Mouse (Mus musculus): ENCODE results near the gene Pdia6.

Pdia6 gene

GRCm38 (mm10) chr12:17265971-17266672, at the start of gene Pdia6:
Gene Pdia6 (plus strand): TSS chr12:17266545.
- peak; percentile 94 for DNase-seq

- no peak for DNase-seq
These were observed 48.0 kb upstream of the Pdia6 start for GRCm38 (mm10) chr12:17218390-17218789.

- no peak for DNase-seq
These were observed 47.2 kb upstream of the Pdia6 start for GRCm38 (mm10) chr12:17219107-17219506.

GRCm38 (mm10) chr12:17220631-17221030, 45.7 kb upstream of the Pdia6 start:
- DNase-seq, result no peak

- DNase-seq, result no peak
These were observed 44.4 kb upstream of the Pdia6 start for GRCm38 (mm10) chr12:17221891-17222428.

- no peak for DNase-seq
These were observed 43.3 kb upstream of the Pdia6 start for GRCm38 (mm10) chr12:17223050-17223449.

- DNase-seq, result no peak
These were observed 41.3 kb upstream of the Pdia6 start for GRCm38 (mm10) chr12:17225012-17225411.

- no peak for DNase-seq
These were observed 38.4 kb upstream of the Pdia6 start for GRCm38 (mm10) chr12:17227903-17228302.

- no peak for DNase-seq
These were observed 35.8 kb upstream of the Pdia6 start for GRCm38 (mm10) chr12:17230581-17230980.

GRCm38 (mm10) chr12:17231513-17231912, 34.8 kb upstream of the Pdia6 start:
- DNase-seq, result no peak

GRCm38 (mm10) chr12:17235535-17236313, 30.6 kb upstream of the Pdia6 start:
- DNase-seq, result no peak

GRCm38 (mm10) chr12:17238588-17239427, 27.5 kb upstream of the Pdia6 start:
- DNase-seq, result no peak

GRCm38 (mm10) chr12:17239428-17239688, 27.0 kb upstream of the Pdia6 start:
- no peak for DNase-seq

GRCm38 (mm10) chr12:17241016-17241415, 25.3 kb upstream of the Pdia6 start:
- no peak for DNase-seq

- DNase-seq, result no peak
These were observed 24.7 kb upstream of the Pdia6 start for GRCm38 (mm10) chr12:17241614-17242013.

- DNase-seq, result no peak
These were observed 24.3 kb upstream of the Pdia6 start for GRCm38 (mm10) chr12:17242041-17242440.

- no peak for DNase-seq
These were observed 15.4 kb upstream of the Pdia6 start for GRCm38 (mm10) chr12:17250962-17251361.

GRCm38 (mm10) chr12:17253069-17253468, 13.3 kb upstream of the Pdia6 start:
- DNase-seq, result peak; percentile 46

GRCm38 (mm10) chr12:17255602-17256001, 10.7 kb upstream of the Pdia6 start:
- no peak for DNase-seq

GRCm38 (mm10) chr12:17256905-17257304, 9.4 kb upstream of the Pdia6 start:
- DNase-seq, result peak; percentile 43

- no peak for DNase-seq
These were observed 7.9 kb upstream of the Pdia6 start for GRCm38 (mm10) chr12:17258431-17258830.

- no peak for DNase-seq
These were observed 5.3 kb upstream of the Pdia6 start for GRCm38 (mm10) chr12:17261005-17261404.

- no peak for DNase-seq
These were observed 2.5 kb upstream of the Pdia6 start for GRCm38 (mm10) chr12:17263881-17264280.
